Mouse (Mus musculus) embryonic facial prominence, embryonic 15.5 days (tissue): ENCODE results near the gene Fam181a. TPM values are rescaled to one million over a fixed set of nuclear protein-coding genes. Genes with fewer than 3 reads are reported as not detected.

Experiments used
- ATAC-seq: fragments of 200-750 bp; cut with Nextera tagmentation; 2 replicates; pipeline ENCODE4 v1.8.0; 2017; ENCODE audit warnings: low read depth, moderate TSS enrichment; ENCODE audit not compliant: insufficient number of reproducible peaks, low FRiP score, low TSS enrichment
- H3K27ac ChIP-seq: fragments of 300-500 bp; sonication (generic); replicated peaks from 2 replicates; pipeline ENCODE4 v1.5.1; 2015; ENCODE audit warnings: mild to moderate bottlenecking, inconsistent platforms
- H3K27me3 ChIP-seq: fragments of 300-500 bp; sonication (generic); 2 replicates; pipeline ENCODE4 v1.6.1; 2015; ENCODE audit warnings: inconsistent platforms
- H3K36me3 ChIP-seq: fragments of 300-500 bp; sonication (generic); 2 replicates; pipeline ENCODE4 v1.6.1; 2015; ENCODE audit warnings: mild to moderate bottlenecking, inconsistent platforms
- H3K4me1 ChIP-seq: fragments of 300-500 bp; sonication (generic); 2 replicates; pipeline ENCODE4 v1.6.1; 2015; ENCODE audit warnings: inconsistent platforms
- H3K4me2 ChIP-seq: fragments of 300-500 bp; sonication (generic); replicated peaks from 2 replicates; pipeline ENCODE4 v1.6.1; 2015; ENCODE audit warnings: mild to moderate bottlenecking, inconsistent platforms
- H3K4me3 ChIP-seq: fragments of 300-500 bp; sonication (generic); replicated peaks from 2 replicates; pipeline ENCODE4 v1.5.1; 2015; ENCODE audit warnings: mild to moderate bottlenecking, inconsistent platforms
- H3K9ac ChIP-seq: fragments of 300-500 bp; sonication (generic); 2 replicates; pipeline ENCODE4 v1.6.1; 2015; ENCODE audit warnings: inconsistent platforms
- H3K9me3 ChIP-seq: fragments of 300-500 bp; sonication (generic); replicated peaks from 2 replicates; pipeline ENCODE4 v1.6.1; 2016; ENCODE audit warnings: inconsistent platforms
- WGBS: fragments of 180-500 bp; shearing (Covaris S2); methylation state at CpG from one replicate; pipeline ENCODE4 v1.1.7; 2015; 5-methylcytosine and 5-hydroxymethylcytosine counted together
- polyA plus RNA-seq: library from polyadenylated mRNA; unstranded; fragments of >200 nt; fragmentation: Nextera tagmentation; extraction: Ambion mirVana; gene quantifications from 2 replicates; pipeline ENCODE4 v1.2.1, GENCODE M21; 2015

Fam181a gene
- polyA plus RNA-seq, 1 experiment from 2014 or later = not detected

- Histone ChIP-seq H3K4me2 (no peak overlapping the region), H3K9ac (no peak overlapping the region), H3K27ac (no peak overlapping the region), H3K36me3 (no peaks in the 10 kb centered on the region), H3K4me3 (no peak overlapping the region), H3K9me3 (no peaks in the 10 kb centered on the region), H3K4me1 (peaks cover 5% of the 10 kb centered on the region), H3K27me3 (peaks cover 30% of the 10 kb centered on the region)
- ATAC-seq = no peak
- 36% methylated on average over 20 of the region's 20 CpGs for WGBS
Measured at GRCm38 (mm10) chr12:103315831-103316545, 5.2 kb downstream of the Fam181a start.

GRCm38 (mm10) chr12:103322801-103323200 lies 12.0 kb downstream of the Fam181a start:
- WGBS = 29% methylated on average over 3 of the region's 3 CpGs
- no peak for ATAC-seq
- H3K9ac ChIP-seq = no peak overlapping the region
- H3K4me1 ChIP-seq = peaks cover 7% of the 10 kb centered on the region
- H3K4me2 ChIP-seq = no peak overlapping the region
- no peaks in the 10 kb centered on the region for H3K36me3 ChIP-seq
- no peaks in the 10 kb centered on the region for H3K9me3 ChIP-seq
- no peak overlapping the region for H3K27ac ChIP-seq
- H3K27me3 ChIP-seq = peaks cover 17% of the 10 kb centered on the region
- H3K4me3 ChIP-seq = no peak overlapping the region

DNA sequence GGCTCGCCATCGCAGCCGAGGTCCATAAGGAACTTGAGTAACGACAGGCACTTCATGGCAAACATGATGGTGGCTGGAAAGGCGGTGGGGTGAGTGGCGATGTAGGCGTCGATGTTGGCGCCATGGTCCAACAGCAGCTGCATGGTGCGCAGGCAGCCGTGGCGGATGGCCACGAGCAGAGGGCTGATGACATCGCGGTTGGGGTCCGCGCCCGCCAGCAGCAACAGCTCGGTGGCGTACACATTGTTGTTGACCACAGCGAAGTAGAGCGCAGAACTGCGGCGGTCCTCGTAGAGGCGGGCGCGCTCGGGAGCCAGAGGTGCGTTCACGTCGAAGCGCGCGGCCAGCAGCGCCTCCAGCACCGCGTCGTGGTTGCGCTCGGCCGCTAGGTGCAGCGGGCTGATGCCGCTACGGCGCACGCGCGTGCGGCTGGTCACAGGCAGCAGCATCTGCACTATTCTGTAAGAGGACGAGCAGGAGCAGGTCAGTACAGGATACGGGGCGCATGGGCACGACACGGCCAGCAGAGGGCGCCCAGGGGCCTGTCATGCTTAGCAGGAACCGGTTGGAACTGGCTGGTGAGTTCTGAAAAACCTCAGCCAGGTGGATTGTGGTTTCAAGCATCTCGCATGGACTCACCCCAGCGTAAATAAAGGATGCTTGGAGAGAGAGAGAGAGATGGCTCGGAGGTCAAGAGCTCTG lies 14.5 kb downstream of the Fam181a start:
- H3K4me3 ChIP-seq = peak overlapping the region; percentile 39
- H3K27me3 ChIP-seq = peaks cover 17% of the 10 kb centered on the region
- no peak overlapping the region for H3K27ac ChIP-seq
- no peaks in the 10 kb centered on the region for H3K9me3 ChIP-seq
- 7% methylated on average over 60 of the region's 60 CpGs for WGBS
- peak; percentile 78 for ATAC-seq
- H3K4me1 ChIP-seq = peaks cover 7% of the 10 kb centered on the region
- H3K36me3 ChIP-seq = no peaks in the 10 kb centered on the region
- peak overlapping the region; percentile 74 for H3K4me2 ChIP-seq
- 0 out of 2 replicates have a peak overlapping the region, but pooled peaks have one; percentile 12 for H3K9ac ChIP-seq

DNA sequence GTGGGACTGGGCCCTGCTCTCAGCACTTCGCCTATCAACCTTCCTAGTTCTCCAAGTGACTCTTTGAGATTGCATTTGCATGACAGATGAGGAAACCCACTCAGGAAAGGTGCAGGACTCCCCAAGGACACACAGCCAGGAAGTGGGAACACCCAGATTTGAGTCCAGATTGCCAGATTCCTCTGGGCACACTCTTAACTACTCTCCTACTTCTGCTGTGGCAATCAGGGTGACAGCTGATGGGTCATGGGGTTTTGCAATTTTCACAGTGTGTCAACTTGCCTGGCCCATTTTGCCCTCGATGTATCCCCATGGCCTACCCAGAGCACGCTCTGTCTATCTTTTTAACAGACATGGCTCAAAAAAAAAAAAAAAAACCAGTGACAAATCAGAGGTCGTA lies 15.8 kb downstream of the Fam181a start:
- peaks cover 17% of the 10 kb centered on the region for H3K27me3 ChIP-seq
- WGBS = 58% methylated on average over 4 of the region's 4 CpGs

DNA sequence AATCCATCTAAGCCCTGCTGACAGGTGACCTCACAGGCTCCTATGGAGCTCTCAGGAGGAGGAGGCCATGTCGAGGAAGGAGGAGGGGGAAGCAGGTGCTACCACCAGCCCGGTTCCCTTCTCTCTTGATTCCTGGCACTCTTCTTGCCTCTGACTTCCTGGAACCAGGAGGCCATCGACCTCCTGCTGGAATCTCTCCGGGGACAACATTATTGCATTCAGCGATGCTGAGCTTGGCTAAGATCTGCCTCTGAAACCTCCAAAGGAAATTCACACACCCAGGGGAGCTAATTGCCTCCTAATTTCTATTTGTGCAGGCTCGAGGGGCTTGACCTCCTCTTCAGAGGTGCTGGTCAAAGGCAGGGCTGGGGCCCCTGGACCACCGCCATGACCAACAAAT lies 16.3 kb downstream of the Fam181a start:
- Histone ChIP-seq H3K9me3 (no peaks in the 10 kb centered on the region), H3K9ac (no peak overlapping the region), H3K27me3 (peaks cover 17% of the 10 kb centered on the region), H3K4me2 (no peak overlapping the region), H3K4me3 (no peak overlapping the region), H3K27ac (no peak overlapping the region), H3K4me1 (peaks cover 7% of the 10 kb centered on the region), H3K36me3 (no peaks in the 10 kb centered on the region)
- ATAC-seq = no peak
- WGBS = 22% methylated on average over 7 of the region's 7 CpGs

More for the DNA sequence above, 15.8 kb downstream of the Fam181a start:
- H3K4me2 ChIP-seq = no peak overlapping the region
- no peak for ATAC-seq
- H3K4me3 ChIP-seq = no peak overlapping the region
- H3K9ac ChIP-seq = no peak overlapping the region
- H3K27ac ChIP-seq = no peak overlapping the region
- no peaks in the 10 kb centered on the region for H3K9me3 ChIP-seq
- H3K4me1 ChIP-seq = peaks cover 7% of the 10 kb centered on the region
- no peaks in the 10 kb centered on the region for H3K36me3 ChIP-seq

GRCm38 (mm10) chr12:103328448-103329191 lies 17.8 kb downstream of the Fam181a start:
- Histone ChIP-seq H3K36me3 (no peaks in the 10 kb centered on the region), H3K27me3 (peaks cover 16% of the 10 kb centered on the region), H3K9me3 (no peaks in the 10 kb centered on the region), H3K4me2 (no peak overlapping the region), H3K4me1 (peaks cover 7% of the 10 kb centered on the region), H3K27ac (no peak overlapping the region), H3K9ac (no peak overlapping the region), H3K4me3 (no peak overlapping the region)
- WGBS = 49% methylated on average over 7 of the region's 7 CpGs
- no peak for ATAC-seq

- Histone ChIP-seq H3K4me1 (no peaks in the 10 kb centered on the region), H3K27me3 (no peaks in the 10 kb centered on the region), H3K4me2 (no peak overlapping the region), H3K4me3 (no peak overlapping the region), H3K36me3 (no peaks in the 10 kb centered on the region), H3K9me3 (no peaks in the 10 kb centered on the region), H3K9ac (no peak overlapping the region), H3K27ac (no peak overlapping the region)
- 55% methylated on average over 4 of the region's 4 CpGs for WGBS
- no peak for ATAC-seq
Measured at GRCm38 (mm10) chr12:103331491-103331890, 20.7 kb downstream of the Fam181a start.

DNA sequence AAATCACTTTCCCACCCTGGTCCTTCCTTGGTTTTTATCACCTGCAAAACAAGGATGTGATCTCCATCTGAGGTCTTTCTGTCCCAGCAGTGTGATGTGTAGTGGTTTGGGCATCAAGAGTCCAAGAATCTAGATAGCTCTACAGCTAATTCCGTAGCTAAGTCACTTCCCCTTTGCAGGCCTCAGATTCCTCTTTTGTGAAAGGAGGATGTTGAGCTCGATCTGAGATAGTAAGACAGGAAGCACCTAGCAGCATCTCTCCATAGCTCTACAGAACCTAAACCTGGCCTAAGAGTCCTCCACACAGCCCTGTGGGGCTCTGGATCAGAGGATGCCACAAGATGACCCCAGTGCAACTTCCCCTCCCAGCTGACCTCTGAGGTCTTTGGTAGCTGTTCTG lies 22.1 kb downstream of the Fam181a start:
- Histone ChIP-seq H3K9ac (no peak overlapping the region), H3K4me1 (no peaks in the 10 kb centered on the region), H3K9me3 (no peaks in the 10 kb centered on the region), H3K4me3 (no peak overlapping the region), H3K4me2 (no peak overlapping the region), H3K36me3 (no peaks in the 10 kb centered on the region), H3K27ac (no peak overlapping the region), H3K27me3 (no peaks in the 10 kb centered on the region)
- no peak for ATAC-seq
- 79% methylated on average over 2 of the region's 2 CpGs for WGBS

- no peak for ATAC-seq
- Histone ChIP-seq H3K27me3 (no peaks in the 10 kb centered on the region), H3K9me3 (no peaks in the 10 kb centered on the region), H3K9ac (no peak overlapping the region), H3K4me1 (no peaks in the 10 kb centered on the region), H3K36me3 (no peaks in the 10 kb centered on the region), H3K4me3 (no peak overlapping the region), H3K4me2 (no peak overlapping the region), H3K27ac (no peak overlapping the region)
- 93% methylated on average over 15 of the region's 15 CpGs for WGBS
Measured at GRCm38 (mm10) chr12:103333426-103333825, 22.7 kb downstream of the Fam181a start.

GRCm38 (mm10) chr12:103336766-103337165 lies 26.0 kb downstream of the Fam181a start:
- WGBS = 76% methylated on average over 3 of the region's 3 CpGs
- H3K27me3 ChIP-seq = no peaks in the 10 kb centered on the region
- no peak overlapping the region for H3K27ac ChIP-seq
- H3K4me2 ChIP-seq = no peak overlapping the region
- H3K36me3 ChIP-seq = no peaks in the 10 kb centered on the region
- ATAC-seq = no peak
- H3K4me3 ChIP-seq = no peak overlapping the region
- H3K9ac ChIP-seq = no peak overlapping the region
- no peaks in the 10 kb centered on the region for H3K9me3 ChIP-seq
- no peaks in the 10 kb centered on the region for H3K4me1 ChIP-seq

DNA sequence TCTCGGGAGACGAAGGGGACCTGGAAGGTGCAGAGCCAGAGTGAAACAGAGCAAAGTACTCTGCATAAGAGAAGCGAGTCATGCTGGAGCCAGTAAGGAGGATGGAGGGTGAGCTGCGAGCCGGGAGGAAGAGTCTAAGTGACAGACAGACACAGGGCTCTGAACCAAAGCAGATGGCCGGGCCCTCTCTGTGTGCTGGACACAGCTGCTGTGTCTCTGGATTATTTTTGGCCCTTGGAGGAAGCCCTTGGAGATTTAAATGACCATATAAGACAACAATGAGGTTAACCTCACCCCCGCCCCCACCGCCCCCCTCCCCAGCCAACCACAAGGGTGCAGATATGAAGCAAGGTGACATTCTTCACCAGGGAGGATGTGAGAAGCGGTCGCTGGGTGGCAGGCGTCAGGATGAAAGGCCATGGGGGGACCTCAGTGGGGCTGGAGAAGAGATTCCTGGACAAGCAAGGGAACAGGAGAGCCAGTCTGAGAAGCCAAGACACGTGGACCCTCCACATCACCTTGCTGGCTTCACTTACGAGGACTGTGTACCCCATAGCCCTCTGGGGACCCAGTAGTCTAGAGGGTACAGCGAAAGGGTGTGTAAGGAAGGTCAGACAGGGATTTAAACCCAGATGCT lies 27.5 kb downstream of the Fam181a start:
- no peak overlapping the region for H3K27ac ChIP-seq
- ATAC-seq = no peak
- H3K4me2 ChIP-seq = no peak overlapping the region
- no peaks in the 10 kb centered on the region for H3K4me1 ChIP-seq
- WGBS = 68% methylated on average over 14 of the region's 14 CpGs
- no peak overlapping the region for H3K4me3 ChIP-seq
- no peak overlapping the region for H3K9ac ChIP-seq
- no peaks in the 10 kb centered on the region for H3K36me3 ChIP-seq
- no peaks in the 10 kb centered on the region for H3K27me3 ChIP-seq
- H3K9me3 ChIP-seq = no peaks in the 10 kb centered on the region
